Mouse (Mus musculus) kidney, embryonic 16.5 days (tissue): ENCODE data around the gene Lancl1. TPM values are rescaled to one million over a fixed set of nuclear protein-coding genes. Genes with fewer than 3 reads are reported as not detected.

ENCODE experiments used
- ATAC-seq: fragments of 200-750 bp; cut with Nextera tagmentation; 2 replicates; pipeline ENCODE4 v1.8.0; 2017; ENCODE audit warnings: moderate TSS enrichment; ENCODE audit not compliant: low FRiP score, low TSS enrichment
- H3K27ac ChIP-seq: fragments of 300-500 bp; sonication (generic); 2 replicates; pipeline ENCODE4 v1.5.1; 2014; ENCODE audit warnings: low read length
- H3K27me3 ChIP-seq: fragments of 300-500 bp; sonication (generic); 2 replicates; pipeline ENCODE4 v1.6.1; 2014; ENCODE audit warnings: low read length, control low read depth, mixed read lengths; ENCODE audit not compliant: insufficient read depth
- H3K36me3 ChIP-seq: fragments of 300-500 bp; sonication (generic); 2 replicates; pipeline ENCODE4 v1.6.1; 2014; ENCODE audit warnings: low read length, control low read depth, mixed read lengths; ENCODE audit not compliant: insufficient read depth
- H3K4me1 ChIP-seq: fragments of 300-500 bp; sonication (generic); 2 replicates; pipeline ENCODE4 v1.6.1; 2014; ENCODE audit warnings: low read length, control low read depth, mixed read lengths; ENCODE audit not compliant: insufficient read depth
- H3K4me2 ChIP-seq: fragments of 300-500 bp; sonication (generic); replicated peaks from 2 replicates; pipeline ENCODE4 v1.6.1; 2014; ENCODE audit warnings: low read depth, low read length
- H3K4me3 ChIP-seq: fragments of 300-500 bp; sonication (generic); 2 replicates; pipeline ENCODE4 v1.5.1; 2014; ENCODE audit warnings: mild to moderate bottlenecking, low read length
- H3K9ac ChIP-seq: fragments of 300-500 bp; sonication (generic); replicated peaks from 2 replicates; pipeline ENCODE4 v1.6.1; 2014; ENCODE audit warnings: low read length
- H3K9me3 ChIP-seq: fragments of 300-500 bp; sonication (generic); 2 replicates; pipeline ENCODE4 v1.6.1; 2016; ENCODE audit warnings: low read length, control low read depth
- WGBS: fragments of 180-500 bp; shearing (Covaris S2); extraction: QIAGEN DNeasy Blood & Tissue Kit; methylation state at CpG from one replicate; pipeline ENCODE4 v1.1.7; 2014; 5-methylcytosine and 5-hydroxymethylcytosine counted together
- polyA plus RNA-seq: library from polyadenylated mRNA; unstranded; fragments of >200 nt; fragmentation: Nextera tagmentation; extraction: Ambion mirVana; gene quantifications from 2 replicates; pipeline ENCODE4 v1.2.1, GENCODE M21; 2015

The Lancl1 gene
- polyA plus RNA-seq, 1 experiment from 2014 or later = 90.8 TPM

GRCm38 (mm10) chr1:66998188-66998587 is 40.5 kb downstream of the Lancl1 start:
- Histone ChIP-seq H3K4me3 (no peak overlapping the region), H3K27ac (no peak overlapping the region), H3K27me3 (no peaks in the 10 kb centered on the region), H3K4me1 (no peaks in the 10 kb centered on the region), H3K9me3 (no peaks in the 10 kb centered on the region), H3K36me3 (0 out of 2 replicates have a peak, but pooled peaks cover 6% of the 10 kb centered on the region), H3K4me2 (no peak overlapping the region), H3K9ac (no peak overlapping the region)
- no peak for ATAC-seq
- WGBS = 92% methylated on average over 4 of the region's 4 CpGs

- ATAC-seq = no peak
- H3K27me3 ChIP-seq = no peaks in the 10 kb centered on the region
- no peak overlapping the region for H3K4me2 ChIP-seq
- WGBS = 90% methylated on average over 2 of the region's 2 CpGs
- H3K27ac ChIP-seq = no peak overlapping the region
- no peaks in the 10 kb centered on the region for H3K36me3 ChIP-seq
- H3K9me3 ChIP-seq = no peaks in the 10 kb centered on the region
- H3K4me3 ChIP-seq = no peak overlapping the region
- no peak overlapping the region for H3K9ac ChIP-seq
- H3K4me1 ChIP-seq = no peaks in the 10 kb centered on the region
Measured at GRCm38 (mm10) chr1:66996819-66997218, 41.9 kb downstream of the Lancl1 start.

- H3K4me2 ChIP-seq = no peak overlapping the region
- no peaks in the 10 kb centered on the region for H3K27me3 ChIP-seq
- H3K4me1 ChIP-seq = 0 out of 2 replicates have a peak, but pooled peaks cover under 1% of the 10 kb centered on the region
- no peak overlapping the region for H3K4me3 ChIP-seq
- no peak for ATAC-seq
- H3K9me3 ChIP-seq = no peaks in the 10 kb centered on the region
- no peak overlapping the region for H3K9ac ChIP-seq
- no peaks in the 10 kb centered on the region for H3K36me3 ChIP-seq
- no peak overlapping the region for H3K27ac ChIP-seq
Measured at GRCm38 (mm10) chr1:66992764-66993163, 45.9 kb downstream of the Lancl1 start.

- Histone ChIP-seq H3K36me3 (no peaks in the 10 kb centered on the region), H3K4me2 (no peak overlapping the region), H3K9ac (no peak overlapping the region), H3K4me3 (no peak overlapping the region), H3K27ac (no peak overlapping the region), H3K9me3 (no peaks in the 10 kb centered on the region), H3K27me3 (no peaks in the 10 kb centered on the region), H3K4me1 (0 out of 2 replicates have a peak, but pooled peaks cover 4% of the 10 kb centered on the region)
- WGBS = 80% methylated on average over 18 of the region's 18 CpGs
- no peak for ATAC-seq
Measured at GRCm38 (mm10) chr1:66987558-66988190, 51.0 kb downstream of the Lancl1 start.

GRCm38 (mm10) chr1:66985906-66986305 is 52.8 kb downstream of the Lancl1 start:
- no peaks in the 10 kb centered on the region for H3K9me3 ChIP-seq
- H3K27me3 ChIP-seq = no peaks in the 10 kb centered on the region
- no peak overlapping the region for H3K4me2 ChIP-seq
- 0 out of 2 replicates have a peak, but pooled peaks cover 4% of the 10 kb centered on the region for H3K4me1 ChIP-seq
- H3K4me3 ChIP-seq = no peak overlapping the region
- WGBS = 66% methylated on average over 4 of the region's 4 CpGs
- H3K27ac ChIP-seq = no peak overlapping the region
- no peak for ATAC-seq
- H3K36me3 ChIP-seq = no peaks in the 10 kb centered on the region
- H3K9ac ChIP-seq = no peak overlapping the region

GRCm38 (mm10) chr1:66985129-66985698 is 53.5 kb downstream of the Lancl1 start:
- Histone ChIP-seq H3K27me3 (no peaks in the 10 kb centered on the region), H3K36me3 (no peaks in the 10 kb centered on the region), H3K4me2 (no peak overlapping the region), H3K27ac (no peak overlapping the region), H3K9me3 (no peaks in the 10 kb centered on the region), H3K4me1 (0 out of 2 replicates have a peak, but pooled peaks cover 4% of the 10 kb centered on the region), H3K4me3 (no peak overlapping the region), H3K9ac (no peak overlapping the region)
- WGBS = 17% methylated on average over 7 of the region's 7 CpGs
- ATAC-seq = no peak

- Histone ChIP-seq H3K27me3 (no peaks in the 10 kb centered on the region), H3K4me1 (no peaks in the 10 kb centered on the region), H3K9ac (no peak overlapping the region), H3K27ac (no peak overlapping the region), H3K4me3 (no peak overlapping the region), H3K36me3 (no peaks in the 10 kb centered on the region), H3K9me3 (no peaks in the 10 kb centered on the region), H3K4me2 (no peak overlapping the region)
- no peak for ATAC-seq
- WGBS = 95% methylated on average over 1 of the region's 1 CpGs
Measured at GRCm38 (mm10) chr1:66980129-66980528, 58.5 kb downstream of the Lancl1 start.

GRCm38 (mm10) chr1:66975456-66975855 is 63.2 kb downstream of the Lancl1 start:
- Histone ChIP-seq H3K36me3 (no peaks in the 10 kb centered on the region), H3K27me3 (no peaks in the 10 kb centered on the region), H3K4me1 (no peaks in the 10 kb centered on the region), H3K9ac (no peak overlapping the region), H3K9me3 (no peaks in the 10 kb centered on the region), H3K27ac (no peak overlapping the region), H3K4me2 (no peak overlapping the region), H3K4me3 (no peak overlapping the region)
- WGBS = 77% methylated on average over 2 of the region's 2 CpGs
- ATAC-seq = no peak

GRCm38 (mm10) chr1:66964857-66965256 is 73.8 kb downstream of the Lancl1 start:
- H3K9ac ChIP-seq = no peak overlapping the region
- no peak overlapping the region for H3K4me3 ChIP-seq
- H3K4me2 ChIP-seq = no peak overlapping the region
- no peaks in the 10 kb centered on the region for H3K36me3 ChIP-seq
- 63% methylated on average over 4 of the region's 4 CpGs for WGBS
- no peak for ATAC-seq
- no peaks in the 10 kb centered on the region for H3K9me3 ChIP-seq
- H3K27ac ChIP-seq = no peak overlapping the region
- no peaks in the 10 kb centered on the region for H3K27me3 ChIP-seq
- H3K4me1 ChIP-seq = no peaks in the 10 kb centered on the region

- no peaks in the 10 kb centered on the region for H3K27me3 ChIP-seq
- no peak for ATAC-seq
- H3K4me1 ChIP-seq = no peaks in the 10 kb centered on the region
- H3K4me2 ChIP-seq = no peak overlapping the region
- H3K9me3 ChIP-seq = peaks cover 5% of the 10 kb centered on the region
- 60% methylated on average over 8 of the region's 8 CpGs for WGBS
- no peaks in the 10 kb centered on the region for H3K36me3 ChIP-seq
- no peak overlapping the region for H3K9ac ChIP-seq
- H3K4me3 ChIP-seq = no peak overlapping the region
- no peak overlapping the region for H3K27ac ChIP-seq
Measured at GRCm38 (mm10) chr1:66960536-66961243, 78.0 kb downstream of the Lancl1 start.
